Mouse (Mus musculus) thymus, adult 18-20 months (tissue): Measurements from ENCODE around the gene Stim1.
A peak's percentile ranks its signal among the peaks of the same experiment; 100 is the strongest.

ENCODE experiments used
- DNase-seq, 2 experiments: peaks; one replicate each; pipeline ENCODE4 v3.0.0; 2022; ENCODE audit warnings: mixed read lengths in 2 of 2

The Stim1 gene

DNA sequence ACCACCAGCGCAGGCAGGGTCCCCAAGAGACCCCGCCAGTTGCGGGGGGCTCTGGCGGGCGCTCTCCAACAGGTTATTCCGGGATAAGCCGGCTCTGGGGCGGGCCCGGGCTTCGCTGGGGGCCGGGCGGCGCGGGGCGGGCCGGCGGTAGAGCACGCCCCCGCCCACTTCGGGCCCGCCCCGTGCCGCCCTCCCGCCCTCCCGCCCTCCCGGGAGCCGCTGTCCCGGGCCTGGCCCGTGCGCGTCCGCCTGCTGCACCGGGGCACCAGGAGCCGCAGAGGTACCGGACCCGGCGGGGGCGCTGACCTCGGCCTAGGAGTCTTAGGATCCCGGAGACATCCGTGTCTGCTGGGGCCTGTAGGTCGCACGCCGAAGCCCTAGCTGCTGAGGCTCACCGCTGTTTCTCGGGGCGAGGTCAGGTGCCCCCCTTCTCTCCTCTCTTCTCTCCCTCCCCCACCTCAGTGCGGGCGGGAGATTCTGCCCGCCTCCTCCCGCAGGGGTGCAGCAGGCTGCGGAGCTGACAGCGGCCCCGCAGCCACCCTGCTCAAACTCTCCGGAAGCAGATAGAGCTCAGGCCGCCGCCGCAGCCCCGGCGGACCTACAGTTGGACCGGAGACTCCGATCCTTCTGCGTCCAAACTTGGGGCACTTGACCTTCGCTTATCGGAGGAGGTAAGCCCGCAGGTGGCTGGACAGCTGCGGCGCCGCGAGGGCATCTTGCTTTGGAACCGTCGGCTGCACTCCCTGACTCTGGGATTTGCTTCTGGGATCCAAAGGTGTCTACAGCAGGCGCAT is at the start of gene Stim1:
TSS of gene Stim1 (plus strand) at position 206 of the 794 bp plus-strand sequence.
- DNase-seq = peak; percentile 69 to 76

GRCm38 (mm10) chr7:102221899-102222298 is 45.7 kb upstream of the Stim1 start:
- no peak for DNase-seq

GRCm38 (mm10) chr7:102222336-102222735 is 45.3 kb upstream of the Stim1 start:
- DNase-seq = no peak

DNA sequence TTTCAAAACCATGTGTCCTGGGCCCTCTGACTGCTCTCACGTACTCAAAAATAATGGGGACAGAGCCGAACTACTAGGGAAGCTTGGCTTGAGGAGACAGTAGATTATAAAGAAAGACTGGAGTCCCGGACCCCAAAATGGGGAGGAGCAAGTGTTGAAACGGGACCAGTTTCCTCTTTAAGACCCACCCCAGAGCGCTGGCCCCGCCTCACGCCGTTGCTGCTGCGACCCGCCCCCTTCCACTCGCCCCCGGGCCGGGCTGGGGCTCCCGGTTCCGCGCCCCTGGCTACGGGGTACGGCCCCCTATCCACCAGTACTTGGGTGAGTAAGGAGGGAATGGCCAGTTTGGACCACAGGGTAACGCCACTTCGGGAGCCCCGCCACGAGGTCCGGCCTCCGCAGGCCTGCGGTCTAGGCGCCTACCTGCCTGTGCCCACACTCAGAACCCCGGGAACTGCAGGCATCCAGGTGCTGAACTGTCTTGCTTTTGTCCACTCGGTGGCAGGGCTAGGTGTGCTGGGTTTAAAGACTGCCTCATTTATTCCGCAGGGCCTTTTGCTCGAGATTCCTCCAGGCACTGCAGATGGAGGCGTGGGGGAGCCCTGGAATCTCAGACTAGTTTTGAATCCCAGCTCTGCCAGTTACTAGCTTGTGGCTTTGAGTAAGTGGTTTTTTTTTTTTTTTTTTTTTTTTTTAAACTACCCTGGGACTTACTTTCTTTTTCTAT is 44.6 kb upstream of the Stim1 start:
- DNase-seq = peak; percentile 72 to 75

DNA sequence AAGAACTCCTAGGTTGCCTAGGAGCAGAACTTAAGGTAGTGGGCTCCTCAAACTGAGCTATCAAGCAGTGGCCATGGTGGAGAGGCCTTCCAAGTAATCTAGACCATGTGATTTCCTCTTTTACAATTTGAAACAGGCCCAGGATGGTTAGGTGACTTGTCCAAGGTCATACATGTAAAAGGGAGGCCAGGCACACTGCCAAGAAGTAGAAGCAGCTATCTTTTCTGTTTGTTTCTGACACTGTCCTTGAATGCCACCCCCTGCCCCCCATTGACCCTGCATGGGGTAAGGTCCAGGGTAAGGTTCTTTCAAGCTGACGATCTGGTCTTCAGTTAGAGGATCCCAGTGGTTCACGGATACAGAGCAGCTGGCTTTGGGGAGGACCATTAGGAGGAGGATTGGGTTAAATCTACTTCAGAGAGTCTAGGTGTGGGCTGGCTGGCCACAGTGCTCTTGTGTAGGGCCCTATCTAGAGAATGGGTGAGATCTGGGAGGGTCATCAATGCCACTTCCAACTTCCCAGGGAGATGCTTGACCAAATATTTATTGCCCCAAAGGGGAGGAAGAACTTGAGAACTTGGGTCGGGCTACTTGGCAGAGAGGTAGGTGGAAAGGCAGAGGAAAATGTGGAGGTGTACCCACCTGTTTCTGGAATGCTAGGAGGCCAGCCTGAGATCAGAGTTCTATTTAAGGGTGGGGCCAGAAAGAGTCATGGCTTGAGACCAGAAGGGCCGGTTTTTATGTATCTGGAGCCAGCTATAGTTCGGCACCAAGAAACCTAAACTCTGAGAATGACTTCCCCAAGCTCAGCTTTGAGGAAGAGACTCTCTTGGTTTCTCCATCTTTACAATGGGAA is 43.5 kb upstream of the Stim1 start:
- DNase-seq = no peak

GRCm38 (mm10) chr7:102226051-102226450 is 41.6 kb upstream of the Stim1 start:
- no peak for DNase-seq

GRCm38 (mm10) chr7:102228049-102228670 is 39.4 kb upstream of the Stim1 start:
- DNase-seq = no peak

GRCm38 (mm10) chr7:102229814-102230213 is 37.8 kb upstream of the Stim1 start:
- no peak for DNase-seq

GRCm38 (mm10) chr7:102233059-102233458 is 34.5 kb upstream of the Stim1 start:
- no peak for DNase-seq

GRCm38 (mm10) chr7:102238686-102239286 is 28.8 kb upstream of the Stim1 start:
- DNase-seq = no peak

DNA sequence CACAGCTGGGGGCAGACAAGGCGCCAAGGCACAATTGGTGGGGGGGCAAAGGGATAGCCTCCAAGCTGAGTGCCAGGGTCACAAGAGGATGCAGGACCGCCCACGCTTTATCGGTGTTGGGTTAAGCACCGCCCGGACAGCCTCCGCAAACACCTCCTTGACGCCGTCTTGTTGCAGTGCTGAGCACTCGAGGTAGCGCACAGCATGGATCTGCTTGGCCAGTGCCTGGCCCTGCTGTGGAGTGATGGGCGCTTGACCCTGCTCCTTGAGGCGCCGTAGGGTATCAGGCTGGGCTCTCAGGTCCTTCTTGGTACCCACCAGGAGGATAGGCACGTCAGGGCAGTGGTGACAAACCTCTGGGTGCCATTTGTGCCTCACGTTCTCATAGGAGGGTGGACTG is 28.0 kb upstream of the Stim1 start:
- DNase-seq = no peak

GRCm38 (mm10) chr7:102242371-102242770 is 25.2 kb upstream of the Stim1 start:
- no peak for DNase-seq

DNA sequence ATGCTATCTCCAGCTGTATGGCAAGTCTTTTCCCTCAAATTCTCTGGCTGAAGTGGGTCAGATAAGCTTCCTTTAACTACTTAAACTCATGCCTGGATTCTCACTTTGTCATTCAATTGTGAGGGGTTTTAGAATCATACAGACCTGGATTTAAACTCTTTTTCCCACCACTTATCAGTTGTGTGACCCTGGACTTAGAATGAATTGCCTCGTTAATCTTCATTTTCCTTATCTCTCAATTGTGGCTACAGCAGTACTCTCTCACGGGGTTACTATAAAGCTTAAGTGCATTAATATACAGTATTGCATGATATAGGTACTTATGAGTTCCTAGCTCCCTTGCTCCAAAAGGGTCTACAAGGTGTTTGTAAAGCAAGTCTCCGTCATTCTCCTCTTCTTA is 24.7 kb upstream of the Stim1 start:
- DNase-seq = no peak

DNA sequence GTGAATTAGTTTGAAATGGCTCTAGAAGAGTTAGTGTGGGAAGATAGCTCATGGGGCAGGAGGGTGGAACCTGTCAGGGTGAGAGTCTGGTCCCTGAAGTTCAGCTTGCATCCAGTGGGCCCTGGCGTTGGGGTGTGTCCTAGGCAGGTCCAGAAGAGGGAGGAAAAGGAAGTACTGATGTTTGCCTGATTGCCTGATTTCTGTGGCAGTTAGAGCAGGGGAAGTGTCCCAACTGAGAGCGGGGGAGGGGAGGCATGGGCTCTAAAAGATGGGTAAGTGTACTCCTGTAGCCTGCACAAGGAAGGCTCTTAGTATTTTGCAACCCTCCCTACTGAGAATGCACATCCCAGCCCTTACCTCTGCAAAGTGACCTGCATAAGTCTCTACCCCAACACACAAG is 23.7 kb upstream of the Stim1 start:
- no peak for DNase-seq

DNA sequence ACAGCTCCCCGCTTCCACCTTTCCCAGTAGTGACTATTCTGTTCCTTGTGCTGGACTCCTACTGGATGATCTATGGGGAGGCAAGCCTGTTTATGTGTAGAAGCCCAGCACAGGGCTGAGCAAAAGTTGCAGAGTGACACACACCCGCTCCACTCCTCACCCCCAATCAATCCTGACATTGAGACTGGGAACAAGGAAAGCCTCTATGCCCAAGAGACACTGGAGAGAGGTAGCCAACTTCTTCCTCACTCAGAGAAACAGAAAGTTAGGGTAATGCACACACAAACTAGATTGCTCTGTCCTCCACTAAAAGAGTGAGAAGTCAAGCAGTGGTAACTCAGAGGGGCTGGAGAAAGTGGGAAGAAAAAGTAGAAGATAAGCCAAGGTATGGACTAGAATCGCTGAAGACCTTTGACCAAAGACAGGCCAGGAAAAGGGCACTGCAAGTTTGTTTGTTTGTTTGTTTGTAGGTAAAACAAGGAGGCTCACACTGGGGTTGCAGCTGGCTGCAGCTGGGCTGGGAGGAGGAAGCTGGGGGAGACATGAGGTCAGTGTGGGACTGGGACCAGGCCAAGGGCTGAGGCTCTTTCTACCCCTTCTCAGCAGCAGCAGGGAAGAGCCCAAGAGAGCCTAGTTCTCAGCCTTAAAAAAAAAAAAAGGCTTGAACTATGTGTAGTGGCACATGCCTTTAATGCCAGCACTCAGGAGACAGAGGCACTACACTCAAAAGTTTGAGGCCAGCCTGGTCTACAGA is 22.6 kb upstream of the Stim1 start:
- DNase-seq = no peak

- DNase-seq = no peak
Observed at GRCm38 (mm10) chr7:102245775-102246174, 21.8 kb upstream of the Stim1 start.

DNA sequence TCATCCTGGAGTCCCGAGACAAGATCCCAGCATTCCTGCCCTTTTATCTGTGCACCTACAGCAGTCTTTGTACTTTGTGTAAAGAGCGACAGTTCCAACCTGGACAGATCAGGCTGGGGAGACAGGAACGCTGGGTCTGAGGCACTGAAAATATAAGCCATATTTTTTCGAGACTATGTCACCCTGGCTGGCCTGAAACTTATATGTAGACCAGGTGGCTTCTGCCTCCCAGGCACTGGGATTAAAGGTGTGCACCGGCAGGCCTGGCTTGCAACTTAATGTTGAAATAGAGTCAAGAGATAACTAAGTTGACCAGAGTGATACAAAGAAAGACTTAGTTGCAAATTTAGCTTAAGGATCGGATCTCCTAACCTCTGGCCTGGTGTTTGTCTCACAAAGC is 21.3 kb upstream of the Stim1 start:
- DNase-seq = no peak

DNA sequence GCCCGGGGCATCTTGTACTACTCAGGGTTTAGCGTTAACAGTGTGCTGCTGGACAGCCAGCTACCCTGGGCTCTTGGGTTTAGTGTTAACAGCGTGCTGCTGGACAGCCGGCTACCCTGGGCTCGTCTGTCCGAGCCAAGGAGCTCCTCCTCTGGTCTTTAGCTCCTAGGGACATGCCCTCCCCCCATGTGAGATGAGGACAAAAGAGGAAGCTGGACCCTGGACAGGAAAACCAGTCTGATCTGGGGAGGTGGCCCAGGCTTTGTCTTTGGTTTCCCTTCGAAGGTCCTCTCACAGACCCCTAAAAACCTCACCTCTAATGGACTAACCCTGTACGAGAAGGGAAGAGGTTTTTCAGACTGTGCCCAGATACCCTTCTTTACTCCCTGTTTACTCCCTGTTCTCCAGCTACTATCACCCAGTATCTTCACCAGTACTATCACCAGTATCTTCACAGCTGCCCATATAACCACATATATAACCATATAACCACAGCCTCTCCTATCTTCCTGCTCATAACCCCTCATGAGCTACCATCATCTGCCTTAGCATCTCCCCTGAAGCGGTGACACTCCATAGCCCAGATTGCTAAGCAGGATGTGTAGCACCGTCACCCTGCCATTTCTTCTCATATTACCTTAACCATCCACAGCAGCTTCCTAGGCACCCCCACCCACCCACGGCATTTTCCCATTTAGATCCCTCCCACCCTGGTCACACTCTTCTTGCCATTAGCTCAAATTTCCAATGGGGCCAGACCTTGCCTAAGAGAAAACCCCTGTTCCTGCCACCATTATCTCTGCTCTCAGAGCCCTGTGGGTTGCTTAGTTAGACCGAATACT is 20.4 kb upstream of the Stim1 start:
- DNase-seq = no peak

DNA sequence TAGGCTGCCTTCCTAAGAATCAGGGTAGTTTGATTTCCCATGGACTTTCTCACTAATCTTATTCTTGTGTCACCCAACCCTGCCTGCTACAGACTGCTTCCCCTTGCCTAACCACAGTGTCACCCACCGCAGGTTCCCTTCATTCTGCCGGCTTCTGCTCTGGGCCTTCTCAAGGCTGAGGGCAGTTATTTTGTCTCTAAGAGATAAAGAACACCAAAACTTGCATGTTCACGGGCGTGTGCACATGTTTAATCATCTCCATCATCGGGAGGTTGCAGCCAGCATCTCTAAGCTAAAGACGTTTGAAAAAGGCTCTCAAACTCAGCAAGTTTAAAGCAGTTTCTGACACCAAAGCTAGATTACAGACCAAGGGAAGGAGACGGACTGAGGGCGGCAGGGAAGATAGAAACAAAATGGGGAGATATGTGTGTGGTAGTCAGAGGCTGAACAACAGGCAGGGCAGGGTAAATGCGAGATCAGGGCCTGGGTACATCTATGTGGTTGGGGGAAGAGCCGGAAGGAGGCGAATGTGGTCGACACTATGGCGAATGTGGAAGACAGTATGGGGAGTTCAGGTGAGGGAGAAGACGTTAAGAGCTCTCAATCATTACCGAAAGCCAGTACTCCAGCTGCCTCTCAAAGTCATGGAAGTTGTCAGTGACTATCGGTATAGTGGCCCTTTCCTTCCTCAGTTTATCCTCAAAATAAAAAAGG is 18.8 kb upstream of the Stim1 start:
- DNase-seq = peak; percentile 18 to 47

- peak; percentile 64 to 77 for DNase-seq
Observed at GRCm38 (mm10) chr7:102249531-102249895, 18.1 kb upstream of the Stim1 start.
